ENCODE assay signal across 8 mouse cellular contexts in genomic region chr5:73292502-73293457, GRCm38 (mm10). TPM values are rescaled to one million over a fixed set of nuclear protein-coding genes. Genes with fewer than 3 reads are reported as not detected.
DNase-seq lines count a peak whose midpoint lies in the region; ATAC-seq and TF ChIP-seq lines count a peak whose summit lies in the region.

Ociad1 (plus strand) TSS chr5:73292784.

- H3K4me1 ChIP-seq in forebrain, embryonic 10.5 days = peaks cover 28% of the 10 kb centered on the region
- H3K4me1 ChIP-seq in heart, embryonic 15.5 days (replicated peaks) = peaks cover 15% of the 10 kb centered on the region
- H3K4me1 ChIP-seq in liver, embryonic 14.5 days (replicated peaks; ENCODE audit: control insufficient read depth in 2 of 2, insufficient read depth in 2 of 2, low read length in 1 of 2) = peaks cover 6 to 14% of the 10 kb centered on the region in 2 experiments; a peak in 3 of 4 replicates
- H3K4me1 ChIP-seq in neural tube, embryonic 11.5 days (ENCODE audit: control insufficient read depth, insufficient read depth, low read length) = 0 out of 2 replicates have a peak, but pooled peaks cover 6% of the 10 kb centered on the region
- no peaks in the 10 kb centered on the region for H3K4me1 ChIP-seq in stomach, postnatal 0 days (replicated peaks; ENCODE audit: control insufficient read depth, insufficient read depth)

- no peak for TF ChIP-seq EP300 in liver, embryonic 14.5 days (IDR thresholded peaks at IDR 0.05; ENCODE audit: low read depth)
- TF ChIP-seq EP300 in stomach, postnatal 0 days (optimal IDR thresholded peaks at IDR 0.05) = no peak

- H3K4me3 ChIP-seq in forebrain, embryonic 10.5 days = peak within 1 kb of the TSS; percentile 81
- peak within 1 kb of the TSS; percentile 87 for H3K4me3 ChIP-seq in heart, embryonic 15.5 days
- peak within 1 kb of the TSS; percentile 91 to 100 for H3K4me3 ChIP-seq in liver, embryonic 14.5 days (ENCODE audit: insufficient read depth in 1 of 2, low read depth in 2 of 2, low read length in 2 of 2)
- peak within 1 kb of the TSS; percentile 95 for H3K4me3 ChIP-seq in neural tube, embryonic 11.5 days (ENCODE audit: low read depth, low read length)
- peak within 1 kb of the TSS; percentile 93 for H3K4me3 ChIP-seq in stomach, postnatal 0 days (ENCODE audit: low read depth, low read length)

- peak; percentile 91 to 92 for DNase-seq in CD8-positive naive resting alpha-beta T cell, adult 2 months (ENCODE audit: low read depth in 2 of 2, low spot score in 2 of 2)
- DNase-seq in c-Kit-positive CD71-negative TER-119-negative erythroid progenitor cells, embryonic 14.5 days (ENCODE audit: low read depth) = peak; percentile 92
- peak; percentile 99 for DNase-seq in forebrain, embryonic 10.5 days (ENCODE audit: extremely low spot score, low spot score)
- DNase-seq in kidney, postnatal 25 days = peak; percentile 96 to 98
- DNase-seq in liver, embryonic 14.5 days (ENCODE audit: low read depth in 3 of 3, low spot score in 3 of 3) = peak; percentile 95
- DNase-seq in neural tube, embryonic 11.5 days (ENCODE audit: low spot score) = peak; percentile 96
- DNase-seq in stomach, postnatal 0 days (ENCODE audit: low spot score) = peak; percentile 98

- H3K4me2 ChIP-seq in heart, embryonic 15.5 days = peak within 1 kb of the TSS; percentile 69
- H3K4me2 ChIP-seq in liver, embryonic 14.5 days (ENCODE audit: low read depth) = peak within 1 kb of the TSS; percentile 93
- peak within 1 kb of the TSS; percentile 55 for H3K4me2 ChIP-seq in neural tube, embryonic 11.5 days (ENCODE audit: low read depth)
- peak within 1 kb of the TSS; percentile 60 for H3K4me2 ChIP-seq in stomach, postnatal 0 days (replicated peaks; ENCODE audit: low read depth)

- ATAC-seq in heart, embryonic 15.5 days (replicated peaks; ENCODE audit: insufficient number of reproducible peaks, insufficient read depth, low FRiP score, low read depth) = peak; percentile 99
- ATAC-seq in liver, embryonic 14.5 days (ENCODE audit: insufficient read depth) = peak; percentile 98
- ATAC-seq in neural tube, embryonic 11.5 days (ENCODE audit: insufficient read depth, low FRiP score, low TSS enrichment) = peak; percentile 99
- peak; percentile 99 for ATAC-seq in stomach, postnatal 0 days (ENCODE audit: low FRiP score, low TSS enrichment)

- under 1% methylated on average over 58 of the region's 58 CpGs for WGBS in forebrain, embryonic 10.5 days
- WGBS in heart, embryonic 15.5 days = under 1% methylated on average over 57 of the region's 58 CpGs
- under 1% methylated on average over 58 of the region's 58 CpGs for WGBS in liver, embryonic 14.5 days (ENCODE audit: insufficient replicate concordance)
- WGBS in neural tube, embryonic 11.5 days = under 1% methylated on average over 56 of the region's 58 CpGs
- under 1% methylated on average over 56 of the region's 58 CpGs for WGBS in stomach, postnatal 0 days

- peaks cover 35% of the 10 kb centered on the region for H3K36me3 ChIP-seq in forebrain, embryonic 10.5 days (replicated peaks)
- peaks cover 19% of the 10 kb centered on the region for H3K36me3 ChIP-seq in heart, embryonic 15.5 days
- peaks cover 17% of the 10 kb centered on the region for H3K36me3 ChIP-seq in liver, embryonic 14.5 days (replicated peaks; ENCODE audit: control insufficient read depth, insufficient read depth, low read depth)
- no peaks in the 10 kb centered on the region for H3K36me3 ChIP-seq in neural tube, embryonic 11.5 days (ENCODE audit: control insufficient read depth, insufficient read depth, low read length)
- 0 out of 2 replicates have a peak, but pooled peaks cover 2% of the 10 kb centered on the region for H3K36me3 ChIP-seq in stomach, postnatal 0 days (ENCODE audit: control insufficient read depth, insufficient read depth, low read length)

- peak within 1 kb of the TSS; percentile 95 for H3K9ac ChIP-seq in heart, embryonic 15.5 days
- H3K9ac ChIP-seq in liver, embryonic 14.5 days (replicated peaks) = peak within 1 kb of the TSS; percentile 99
- H3K9ac ChIP-seq in neural tube, embryonic 11.5 days (ENCODE audit: low read length) = peak within 1 kb of the TSS; percentile 93
- peak within 1 kb of the TSS; percentile 93 for H3K9ac ChIP-seq in stomach, postnatal 0 days (ENCODE audit: low read length)

- no peaks in the 10 kb centered on the region for H3K27me3 ChIP-seq in forebrain, embryonic 10.5 days (ENCODE audit: poor library complexity, severe bottlenecking)
- no peaks in the 10 kb centered on the region for H3K27me3 ChIP-seq in heart, embryonic 15.5 days
- H3K27me3 ChIP-seq in liver, embryonic 14.5 days (ENCODE audit: control insufficient read depth, insufficient read depth, low read length) = no peaks in the 10 kb centered on the region
- H3K27me3 ChIP-seq in neural tube, embryonic 11.5 days (ENCODE audit: control insufficient read depth, insufficient read depth, low read length) = no peaks in the 10 kb centered on the region
- no peaks in the 10 kb centered on the region for H3K27me3 ChIP-seq in stomach, postnatal 0 days (ENCODE audit: control insufficient read depth, insufficient read depth, low read length)

- H3K9me3 ChIP-seq in forebrain, embryonic 10.5 days = no peaks in the 10 kb centered on the region
- H3K9me3 ChIP-seq in heart, embryonic 15.5 days (replicated peaks) = no peaks in the 10 kb centered on the region
- no peaks in the 10 kb centered on the region for H3K9me3 ChIP-seq in liver, embryonic 14.5 days (ENCODE audit: control insufficient read depth, low read length)
- no peaks in the 10 kb centered on the region for H3K9me3 ChIP-seq in neural tube, embryonic 11.5 days (ENCODE audit: control insufficient read depth, low read length)
- H3K9me3 ChIP-seq in stomach, postnatal 0 days (ENCODE audit: control insufficient read depth, low read length) = no peaks in the 10 kb centered on the region

- TF ChIP-seq CTCF in liver, embryonic 14.5 days (IDR thresholded peaks at IDR 0.05; ENCODE audit: low read depth) = peak; percentile 22
- TF ChIP-seq CTCF in stomach, postnatal 0 days (IDR thresholded peaks at IDR 0.05; ENCODE audit: low read depth) = peak; percentile 17; the same call in 1 of the 2 replicates

- H3K27ac ChIP-seq in forebrain, embryonic 10.5 days = peak within 1 kb of the TSS; percentile 97
- peak within 1 kb of the TSS; percentile 95 for H3K27ac ChIP-seq in heart, embryonic 15.5 days
- H3K27ac ChIP-seq in liver, embryonic 14.5 days = peak within 1 kb of the TSS; percentile 92
- peak within 1 kb of the TSS; percentile 90 for H3K27ac ChIP-seq in neural tube, embryonic 11.5 days (ENCODE audit: low read depth, low read length)
- H3K27ac ChIP-seq in stomach, postnatal 0 days (replicated peaks) = peak within 1 kb of the TSS; percentile 94

RNA-seq across cellular contexts. Expression of gene Ociad1, which starts in this region (rescaled TPM):
- polyA plus RNA-seq in forebrain, embryonic 10.5 days (2016; fragmentation: Nextera tagmentation; extraction: Ambion mirVana) = 161 and 163 TPM in 2 replicates
- 237 and 244 TPM in 2 replicates for polyA plus RNA-seq in heart, embryonic 15.5 days (2015; fragmentation: Nextera tagmentation; extraction: Ambion mirVana)
- 59.2 and 81.4 TPM in 2 replicates for polyA plus RNA-seq in liver, embryonic 14.5 days (2012; rRNA removed)
- polyA plus RNA-seq in liver, embryonic 14.5 days (2014; fragmentation: Nextera tagmentation; extraction: Ambion mirVana) = 74.9 and 77.4 TPM in 2 replicates
- polyA plus RNA-seq in neural tube, embryonic 11.5 days (2014; fragmentation: Nextera tagmentation; extraction: Ambion mirVana) = 170 and 172 TPM in 2 replicates
- polyA plus RNA-seq in stomach, postnatal 0 days (2015; fragmentation: Nextera tagmentation; extraction: Ambion mirVana) = 169 and 190 TPM in 2 replicates

Comparison
In these comparisons a context has a peak if more than half of its experiments do, and no peak if none do; other contexts are left out.
1. Peak in every context shown above with its lines: DNase-seq, ATAC-seq, H3K4me3 ChIP-seq and H3K27ac ChIP-seq.